Mouse (Mus musculus): ENCODE measurements around the gene Col4a4. TPM values are rescaled to one million over a fixed set of nuclear protein-coding genes. Genes with fewer than 3 reads are reported as not detected.

Col4a4 gene
- polyA plus RNA-seq, 1 experiment from 2014 or later, result 0.28 TPM

DNA sequence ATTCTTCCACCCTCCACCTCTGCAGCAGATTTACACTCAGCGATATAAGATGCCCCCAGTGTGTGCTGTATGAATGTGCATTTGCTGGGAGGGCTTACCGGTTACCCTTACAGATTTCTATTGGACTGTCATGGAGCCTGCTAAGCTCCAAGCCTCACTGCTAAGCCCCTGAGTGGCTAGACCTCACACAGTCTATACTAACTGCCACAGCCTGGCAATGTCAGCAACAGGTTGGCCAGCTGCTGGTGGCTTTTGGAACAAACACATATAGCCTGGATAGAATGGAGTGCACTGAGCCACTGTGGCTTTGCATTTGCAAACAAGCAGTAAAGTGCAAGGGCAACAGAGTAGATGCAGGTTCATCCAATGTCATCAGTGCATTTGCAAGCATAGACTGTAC is 94.7 kb downstream of the Col4a4 start:
- no peaks in the 10 kb centered on the region for H3K9me3 ChIP-seq (ENCODE audit: low read length)
- no peaks in the 10 kb centered on the region for H3K4me1 ChIP-seq (ENCODE audit: insufficient read depth)
- no peak overlapping the region for H3K9ac ChIP-seq (replicated peaks)
- DNase-seq (no peak), ATAC-seq (no peak)
- H3K27me3 ChIP-seq (ENCODE audit: insufficient read depth, low read length), result no peaks in the 10 kb centered on the region
- no peak overlapping the region for H3K27ac ChIP-seq (ENCODE audit: low read depth)
- WGBS (ENCODE audit: insufficient replicate concordance), result 68% methylated on average over 2 of the region's 2 CpGs
- no peak overlapping the region for H3K4me2 ChIP-seq (ENCODE audit: low read depth, low read length)
- no peak for TF ChIP-seq EP300 (IDR thresholded peaks at IDR 0.05; ENCODE audit: low read depth)
- TF ChIP-seq CTCF (IDR thresholded peaks at IDR 0.05; ENCODE audit: low read depth), result no peak
- H3K4me3 ChIP-seq (ENCODE audit: low read depth, low read length), result no peak overlapping the region
- no peaks in the 10 kb centered on the region for H3K36me3 ChIP-seq (replicated peaks; ENCODE audit: insufficient read depth, low read length)

DNA sequence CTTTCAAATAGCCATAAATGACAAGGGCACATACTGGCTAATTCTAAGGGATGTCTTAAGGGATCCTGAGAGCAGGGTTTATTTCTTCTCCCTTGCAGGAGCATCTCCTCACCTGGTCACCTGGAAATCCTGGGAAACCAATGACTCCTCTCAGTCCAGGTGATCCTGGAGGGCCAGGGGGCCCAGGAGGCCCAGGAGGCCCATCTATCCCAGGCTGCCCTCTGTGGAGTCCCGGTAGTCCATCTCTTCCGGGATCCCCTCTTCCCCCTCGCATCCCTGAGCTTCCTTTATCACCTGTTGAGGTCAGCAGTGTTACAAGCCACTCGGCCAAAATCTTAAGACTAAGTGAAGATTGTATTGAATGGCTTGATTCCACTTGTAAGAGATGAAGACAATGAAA is 100.3 kb downstream of the Col4a4 start:
- Histone ChIP-seq H3K36me3 (replicated peaks; ENCODE audit: insufficient read depth, low read length) (no peaks in the 10 kb centered on the region), H3K4me1 (ENCODE audit: insufficient read depth) (no peaks in the 10 kb centered on the region), H3K9me3 (ENCODE audit: low read length) (no peaks in the 10 kb centered on the region), H3K9ac (replicated peaks) (no peak overlapping the region), H3K27ac (ENCODE audit: low read depth) (no peak overlapping the region), H3K4me2 (ENCODE audit: low read depth, low read length) (no peak overlapping the region), H3K27me3 (ENCODE audit: insufficient read depth, low read length) (no peaks in the 10 kb centered on the region), H3K4me3 (ENCODE audit: low read depth, low read length) (no peak overlapping the region)
- no peak for ATAC-seq
- TF ChIP-seq EP300 (IDR thresholded peaks at IDR 0.05; ENCODE audit: low read depth) (no peak), CTCF (IDR thresholded peaks at IDR 0.05; ENCODE audit: low read depth) (no peak)
- WGBS (ENCODE audit: insufficient replicate concordance), result 65% methylated on average over 4 of the region's 4 CpGs
- no peak for DNase-seq

DNA sequence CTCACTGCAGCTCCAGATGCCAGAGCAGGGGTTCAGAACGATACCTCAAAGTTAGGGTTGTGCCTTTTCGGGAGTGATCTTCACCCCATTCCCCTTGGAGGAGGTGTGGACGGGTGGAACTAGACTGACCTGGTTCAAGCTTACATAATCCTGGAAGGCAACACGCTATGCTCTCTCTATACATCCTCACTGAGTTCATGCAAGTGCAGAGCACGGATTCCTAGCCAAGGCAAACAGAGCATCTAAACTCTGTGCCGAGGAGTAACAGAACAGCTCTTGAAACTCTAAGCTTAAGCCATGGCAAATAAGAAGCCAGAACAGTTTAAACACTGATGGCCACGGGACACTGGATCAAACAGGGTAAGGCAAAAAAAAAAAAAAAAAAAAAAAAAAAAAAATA is 104.3 kb downstream of the Col4a4 start:
- DNase-seq, result no peak
- TF ChIP-seq CTCF (IDR thresholded peaks at IDR 0.05; ENCODE audit: low read depth), result no peak
- TF ChIP-seq EP300 (IDR thresholded peaks at IDR 0.05; ENCODE audit: low read depth), result no peak
- Histone ChIP-seq H3K4me1 (ENCODE audit: insufficient read depth) (no peaks in the 10 kb centered on the region), H3K9me3 (ENCODE audit: low read length) (no peaks in the 10 kb centered on the region), H3K4me2 (ENCODE audit: low read depth, low read length) (no peak overlapping the region), H3K27ac (ENCODE audit: low read depth) (no peak overlapping the region), H3K36me3 (replicated peaks; ENCODE audit: insufficient read depth, low read length) (no peaks in the 10 kb centered on the region), H3K4me3 (ENCODE audit: low read depth, low read length) (no peak overlapping the region), H3K9ac (replicated peaks) (no peak overlapping the region), H3K27me3 (ENCODE audit: insufficient read depth, low read length) (no peaks in the 10 kb centered on the region)
- no peak for ATAC-seq
- 71% methylated on average over 7 of the region's 7 CpGs for WGBS (ENCODE audit: insufficient replicate concordance)

- TF ChIP-seq EP300 (IDR thresholded peaks at IDR 0.05; ENCODE audit: low read depth) (no peak), CTCF (IDR thresholded peaks at IDR 0.05; ENCODE audit: low read depth) (no peak)
- H3K27me3 ChIP-seq (ENCODE audit: insufficient read depth, low read length), result no peaks in the 10 kb centered on the region
- WGBS (ENCODE audit: insufficient replicate concordance), result 73% methylated on average over 12 of the region's 12 CpGs
- H3K9me3 ChIP-seq (ENCODE audit: low read length), result no peaks in the 10 kb centered on the region
- H3K4me1 ChIP-seq (ENCODE audit: insufficient read depth), result no peaks in the 10 kb centered on the region
- H3K36me3 ChIP-seq (replicated peaks; ENCODE audit: insufficient read depth, low read length), result no peaks in the 10 kb centered on the region
- DNase-seq, result no peak
- no peak overlapping the region for H3K4me3 ChIP-seq (ENCODE audit: low read depth, low read length)
- no peak overlapping the region for H3K4me2 ChIP-seq (ENCODE audit: low read depth, low read length)
- ATAC-seq, result no peak
- no peak overlapping the region for H3K9ac ChIP-seq (replicated peaks)
- H3K27ac ChIP-seq (ENCODE audit: low read depth), result no peak overlapping the region
Measured at GRCm38 (mm10) chr1:82479696-82480487, 106.8 kb downstream of the Col4a4 start.

DNA sequence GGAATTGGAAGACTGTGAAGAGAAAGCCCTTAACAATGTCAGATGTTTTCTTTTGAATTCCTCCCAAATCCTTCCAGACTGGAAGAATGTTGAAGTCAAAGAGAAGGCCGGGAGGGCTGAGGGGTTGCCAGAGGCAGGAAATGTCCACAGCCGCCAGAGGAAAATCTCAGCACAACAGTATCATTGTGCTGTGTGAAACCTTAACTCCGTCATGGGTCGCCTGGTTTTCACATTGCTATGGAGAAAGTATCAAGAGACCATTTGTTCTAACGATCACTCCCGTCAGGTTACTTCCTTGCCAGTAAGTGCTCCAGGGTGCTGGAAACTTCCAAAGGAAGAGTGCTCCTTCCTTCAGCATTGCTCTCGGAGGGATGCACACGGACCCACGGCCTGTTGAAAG is 109.9 kb downstream of the Col4a4 start:
- 41% methylated on average over 9 of the region's 9 CpGs for WGBS (ENCODE audit: insufficient replicate concordance)
- TF ChIP-seq CTCF (IDR thresholded peaks at IDR 0.05; ENCODE audit: low read depth) (no peak), EP300 (IDR thresholded peaks at IDR 0.05; ENCODE audit: low read depth) (no peak)
- no peak overlapping the region for H3K4me3 ChIP-seq (ENCODE audit: low read depth, low read length)
- H3K4me1 ChIP-seq (ENCODE audit: insufficient read depth), result no peaks in the 10 kb centered on the region
- H3K9ac ChIP-seq (replicated peaks), result no peak overlapping the region
- DNase-seq, result no peak
- H3K27ac ChIP-seq (ENCODE audit: low read depth), result no peak overlapping the region
- no peaks in the 10 kb centered on the region for H3K36me3 ChIP-seq (replicated peaks; ENCODE audit: insufficient read depth, low read length)
- no peaks in the 10 kb centered on the region for H3K9me3 ChIP-seq (ENCODE audit: low read length)
- ATAC-seq, result no peak
- H3K27me3 ChIP-seq (ENCODE audit: insufficient read depth, low read length), result no peaks in the 10 kb centered on the region
- no peak overlapping the region for H3K4me2 ChIP-seq (ENCODE audit: low read depth, low read length)

GRCm38 (mm10) chr1:82476256-82476655 is 110.4 kb downstream of the Col4a4 start:
- H3K27me3 ChIP-seq (ENCODE audit: insufficient read depth, low read length), result no peaks in the 10 kb centered on the region
- TF ChIP-seq CTCF (IDR thresholded peaks at IDR 0.05; ENCODE audit: low read depth) (peak; percentile 68), EP300 (IDR thresholded peaks at IDR 0.05; ENCODE audit: low read depth) (no peak)
- H3K4me3 ChIP-seq (ENCODE audit: low read depth, low read length), result no peak overlapping the region
- ATAC-seq, result no peak
- H3K9me3 ChIP-seq (ENCODE audit: low read length), result no peaks in the 10 kb centered on the region
- H3K4me1 ChIP-seq (ENCODE audit: insufficient read depth), result no peaks in the 10 kb centered on the region
- no peak overlapping the region for H3K4me2 ChIP-seq (ENCODE audit: low read depth, low read length)
- WGBS (ENCODE audit: insufficient replicate concordance), result 52% methylated on average over 11 of the region's 11 CpGs
- no peak for DNase-seq
- H3K27ac ChIP-seq (ENCODE audit: low read depth), result no peak overlapping the region
- no peak overlapping the region for H3K9ac ChIP-seq (replicated peaks)
- H3K36me3 ChIP-seq (replicated peaks; ENCODE audit: insufficient read depth, low read length), result no peaks in the 10 kb centered on the region

Data from liver, postnatal 0 days (tissue).